Mouse (Mus musculus): ENCODE data around the gene Ppp1r35. TPM values are rescaled to one million over a fixed set of nuclear protein-coding genes. Genes with fewer than 3 reads are reported as not detected.

Ppp1r35 gene
- 3.4 TPM for polyA plus RNA-seq (2014; fragmentation: Illumina TruSeq; extraction: RNeasy Lipid Tissue Mini Kit (QIAGEN cat#74804); ENCODE audit: low read depth, low replicate concordance)

GRCm38 (mm10) chr5:137778635-137779034 lies at the start of gene Ppp1r35:
Gene Ppp1r35 (plus strand): TSS chr5:137778849.

GRCm38 (mm10) chr5:137741023-137741931 lies 37.4 kb upstream of the Ppp1r35 start, which contains the start of gene Nyap1:
Gene Nyap1 (minus strand): TSS chr5:137741607.

GRCm38 (mm10) chr5:137745214-137746171 lies 33.2 kb upstream of the Ppp1r35 start, which contains the start of gene Tsc22d4:
Gene Tsc22d4 (plus strand): TSS chr5:137745730.

GRCm38 (mm10) chr5:137787151-137787928 lies 8.7 kb downstream of the Ppp1r35 start, which contains the start of the genes Mepce and Zcwpw1:
Gene Mepce (minus strand): TSS chr5:137787655.
Gene Zcwpw1 (plus strand): TSS chr5:137787798.

Other genes starting within 250 kb of the Ppp1r35 start
- gene Epo, start 245.6 kb upstream of the Ppp1r35 start, polyA plus RNA-seq (2014; fragmentation: Illumina TruSeq; extraction: RNeasy Lipid Tissue Mini Kit (QIAGEN cat#74804); ENCODE audit: low read depth, low replicate concordance): not detected
- gene Gnb2, start 245.3 kb upstream of the Ppp1r35 start, polyA plus RNA-seq (2014; fragmentation: Illumina TruSeq; extraction: RNeasy Lipid Tissue Mini Kit (QIAGEN cat#74804); ENCODE audit: low read depth, low replicate concordance): 1.3 TPM
- not detected for gene Actl6b, start 225.3 kb upstream of the Ppp1r35 start, polyA plus RNA-seq (2014; fragmentation: Illumina TruSeq; extraction: RNeasy Lipid Tissue Mini Kit (QIAGEN cat#74804); ENCODE audit: low read depth, low replicate concordance)
- gene Tfr2, start 209.0 kb upstream of the Ppp1r35 start, polyA plus RNA-seq (2014; fragmentation: Illumina TruSeq; extraction: RNeasy Lipid Tissue Mini Kit (QIAGEN cat#74804); ENCODE audit: low read depth, low replicate concordance): 0.25 TPM
- not detected for gene Mospd3, start 177.8 kb upstream of the Ppp1r35 start, polyA plus RNA-seq (2014; fragmentation: Illumina TruSeq; extraction: RNeasy Lipid Tissue Mini Kit (QIAGEN cat#74804); ENCODE audit: low read depth, low replicate concordance)
- 12.9 TPM for gene Pcolce, start 165.1 kb upstream of the Ppp1r35 start, polyA plus RNA-seq (2014; fragmentation: Illumina TruSeq; extraction: RNeasy Lipid Tissue Mini Kit (QIAGEN cat#74804); ENCODE audit: low read depth, low replicate concordance)
- 3.5 TPM for gene Fbxo24, start 149.8 kb upstream of the Ppp1r35 start, polyA plus RNA-seq (2014; fragmentation: Illumina TruSeq; extraction: RNeasy Lipid Tissue Mini Kit (QIAGEN cat#74804); ENCODE audit: low read depth, low replicate concordance)
- 1.6 TPM for gene Lrch4, start 149.7 kb upstream of the Ppp1r35 start, polyA plus RNA-seq (2014; fragmentation: Illumina TruSeq; extraction: RNeasy Lipid Tissue Mini Kit (QIAGEN cat#74804); ENCODE audit: low read depth, low replicate concordance)
- gene Gm20605, start 149.7 kb upstream of the Ppp1r35 start, polyA plus RNA-seq (2014; fragmentation: Illumina TruSeq; extraction: RNeasy Lipid Tissue Mini Kit (QIAGEN cat#74804); ENCODE audit: low read depth, low replicate concordance): 0.39 TPM
- 1.2 TPM for gene Sap25, start 137.5 kb upstream of the Ppp1r35 start, polyA plus RNA-seq (2014; fragmentation: Illumina TruSeq; extraction: RNeasy Lipid Tissue Mini Kit (QIAGEN cat#74804); ENCODE audit: low read depth, low replicate concordance)
- gene Irs3, start 133.1 kb upstream of the Ppp1r35 start, polyA plus RNA-seq (2014; fragmentation: Illumina TruSeq; extraction: RNeasy Lipid Tissue Mini Kit (QIAGEN cat#74804); ENCODE audit: low read depth, low replicate concordance): not detected
- gene Agfg2, start 94.1 kb upstream of the Ppp1r35 start, polyA plus RNA-seq (2014; fragmentation: Illumina TruSeq; extraction: RNeasy Lipid Tissue Mini Kit (QIAGEN cat#74804); ENCODE audit: low read depth, low replicate concordance): 5.5 TPM
- 0.07 TPM for gene Nyap1, start 37.2 kb upstream of the Ppp1r35 start, polyA plus RNA-seq (2014; fragmentation: Illumina TruSeq; extraction: RNeasy Lipid Tissue Mini Kit (QIAGEN cat#74804); ENCODE audit: low read depth, low replicate concordance)
- gene Tsc22d4, start 33.1 kb upstream of the Ppp1r35 start, polyA plus RNA-seq (2014; fragmentation: Illumina TruSeq; extraction: RNeasy Lipid Tissue Mini Kit (QIAGEN cat#74804); ENCODE audit: low read depth, low replicate concordance): 7.8 TPM
- gene Mepce, start 8.8 kb downstream of the Ppp1r35 start, polyA plus RNA-seq (2014; fragmentation: Illumina TruSeq; extraction: RNeasy Lipid Tissue Mini Kit (QIAGEN cat#74804); ENCODE audit: low read depth, low replicate concordance): 26.1 TPM
- 48.0 TPM for gene Zcwpw1, start 8.9 kb downstream of the Ppp1r35 start, polyA plus RNA-seq (2014; fragmentation: Illumina TruSeq; extraction: RNeasy Lipid Tissue Mini Kit (QIAGEN cat#74804); ENCODE audit: low read depth, low replicate concordance)
- 0.38 TPM for gene Pilra, start 57.4 kb downstream of the Ppp1r35 start, polyA plus RNA-seq (2014; fragmentation: Illumina TruSeq; extraction: RNeasy Lipid Tissue Mini Kit (QIAGEN cat#74804); ENCODE audit: low read depth, low replicate concordance)
- not detected for gene Pilrb1, start 79.3 kb downstream of the Ppp1r35 start, polyA plus RNA-seq (2014; fragmentation: Illumina TruSeq; extraction: RNeasy Lipid Tissue Mini Kit (QIAGEN cat#74804); ENCODE audit: low read depth, low replicate concordance)
- gene Pilrb2, start 93.0 kb downstream of the Ppp1r35 start, polyA plus RNA-seq (2014; fragmentation: Illumina TruSeq; extraction: RNeasy Lipid Tissue Mini Kit (QIAGEN cat#74804); ENCODE audit: low read depth, low replicate concordance): not detected
- 0.39 TPM for gene Cyp3a13, start 142.8 kb downstream of the Ppp1r35 start, polyA plus RNA-seq (2014; fragmentation: Illumina TruSeq; extraction: RNeasy Lipid Tissue Mini Kit (QIAGEN cat#74804); ENCODE audit: low read depth, low replicate concordance)
- gene Gjc3, start 184.2 kb downstream of the Ppp1r35 start, polyA plus RNA-seq (2014; fragmentation: Illumina TruSeq; extraction: RNeasy Lipid Tissue Mini Kit (QIAGEN cat#74804); ENCODE audit: low read depth, low replicate concordance): not detected
- gene Azgp1, start 202.7 kb downstream of the Ppp1r35 start, polyA plus RNA-seq (2014; fragmentation: Illumina TruSeq; extraction: RNeasy Lipid Tissue Mini Kit (QIAGEN cat#74804); ENCODE audit: low read depth, low replicate concordance): 0.76 TPM
- gene Smok3a, start 242.4 kb downstream of the Ppp1r35 start, polyA plus RNA-seq (2014; fragmentation: Illumina TruSeq; extraction: RNeasy Lipid Tissue Mini Kit (QIAGEN cat#74804); ENCODE audit: low read depth, low replicate concordance): 7.5 TPM
- gene Smok3b, start 242.6 kb downstream of the Ppp1r35 start, polyA plus RNA-seq (2014; fragmentation: Illumina TruSeq; extraction: RNeasy Lipid Tissue Mini Kit (QIAGEN cat#74804); ENCODE audit: low read depth, low replicate concordance): 7.3 TPM